Mouse (Mus musculus): ENCODE results near the gene Copz2. TPM values are rescaled to one million over a fixed set of nuclear protein-coding genes. Genes with fewer than 3 reads are reported as not detected.
A peak's percentile ranks its signal among the peaks of the same experiment; 100 is the strongest.
"Not testable (repeated sequence)": the region's sequence is repeated elsewhere in the genome, so short reads cannot be mapped to it uniquely, and the experiment has no call there.

Gene Copz2
- 22.2 and 27.4 TPM in 2 replicates for polyA plus RNA-seq (2015; fragmentation: Nextera tagmentation; extraction: Ambion mirVana)

- Histone ChIP-seq H3K4me3 (ENCODE audit: low read length) (peak within 1 kb of the TSS; percentile 45), H3K4me1 (ENCODE audit: control insufficient read depth, insufficient read depth, low read depth, low read length) (peaks cover 6% of the 10 kb centered on the region), H3K27me3 (replicated peaks; ENCODE audit: control insufficient read depth, insufficient read depth, low read length) (peaks cover 7% of the 10 kb centered on the region; the same call in 1 of the 2 replicates), H3K9me3 (ENCODE audit: control insufficient read depth, low read length) (no peaks in the 10 kb centered on the region), H3K4me2 (ENCODE audit: low read length) (peak within 1 kb of the TSS; percentile 75), H3K27ac (ENCODE audit: low read depth, low read length) (no peak within 1 kb of the TSS), H3K9ac (ENCODE audit: low read depth, low read length) (peak within 1 kb of the TSS; percentile 58), H3K36me3 (ENCODE audit: control insufficient read depth, insufficient read depth, low read length) (no peaks in the 10 kb centered on the region)
- under 1% methylated on average over 60 of the region's 60 CpGs for WGBS
- peak; percentile 60 for ATAC-seq
These were observed at the start of gene Copz2 for GRCm38 (mm10) chr11:96849681-96850467. TSS of gene Copz2 (plus strand) at chr11:96849870.

GRCm38 (mm10) chr11:96805606-96806005, 44.1 kb upstream of the Copz2 start:
- no peak overlapping the region for H3K9ac ChIP-seq (ENCODE audit: low read depth, low read length)
- ATAC-seq = no peak
- H3K27ac ChIP-seq (ENCODE audit: low read depth, low read length) = no peak overlapping the region
- H3K36me3 ChIP-seq (ENCODE audit: control insufficient read depth, insufficient read depth, low read length) = peaks cover 38% of the 10 kb centered on the region
- no peaks in the 10 kb centered on the region for H3K9me3 ChIP-seq (ENCODE audit: control insufficient read depth, low read length)
- 92% methylated on average over 5 of the region's 5 CpGs for WGBS
- no peaks in the 10 kb centered on the region for H3K4me1 ChIP-seq (ENCODE audit: control insufficient read depth, insufficient read depth, low read depth, low read length)
- no peaks in the 10 kb centered on the region for H3K27me3 ChIP-seq (replicated peaks; ENCODE audit: control insufficient read depth, insufficient read depth, low read length)
- no peak overlapping the region for H3K4me2 ChIP-seq (ENCODE audit: low read length)
- no peak overlapping the region for H3K4me3 ChIP-seq (ENCODE audit: low read length)

DNA sequence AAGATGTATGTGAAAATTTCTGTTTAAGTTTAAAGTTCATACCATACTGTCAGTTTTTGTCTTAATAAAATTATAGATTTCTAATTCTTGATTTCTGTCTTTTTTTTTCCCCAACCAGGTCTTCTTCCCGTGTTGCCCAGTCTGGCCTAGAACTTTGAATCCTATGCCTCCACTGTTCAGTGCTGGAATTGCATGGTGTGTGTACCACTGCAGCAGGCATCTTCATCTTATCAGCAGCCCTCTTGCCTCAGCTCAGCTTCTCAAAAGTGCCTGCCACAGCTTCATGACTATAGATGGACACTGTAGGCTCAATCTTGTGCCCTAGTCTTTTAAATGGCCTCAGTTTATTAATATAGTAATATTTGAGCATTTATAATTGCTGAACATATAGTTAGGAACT, 41.6 kb upstream of the Copz2 start:
- H3K27me3 ChIP-seq (replicated peaks; ENCODE audit: control insufficient read depth, insufficient read depth, low read length) = no peaks in the 10 kb centered on the region
- WGBS = 64% methylated on average over 1 of the region's 1 CpGs
- no peaks in the 10 kb centered on the region for H3K9me3 ChIP-seq (ENCODE audit: control insufficient read depth, low read length)
- H3K4me2 ChIP-seq (ENCODE audit: low read length) = no peak overlapping the region
- H3K27ac ChIP-seq (ENCODE audit: low read depth, low read length) = no peak overlapping the region
- H3K4me1 ChIP-seq (ENCODE audit: control insufficient read depth, insufficient read depth, low read depth, low read length) = no peaks in the 10 kb centered on the region
- H3K9ac ChIP-seq (ENCODE audit: low read depth, low read length) = no peak overlapping the region
- H3K36me3 ChIP-seq (ENCODE audit: control insufficient read depth, insufficient read depth, low read length) = peaks cover 43% of the 10 kb centered on the region
- H3K4me3 ChIP-seq (ENCODE audit: low read length) = no peak overlapping the region
- no peak for ATAC-seq

DNA sequence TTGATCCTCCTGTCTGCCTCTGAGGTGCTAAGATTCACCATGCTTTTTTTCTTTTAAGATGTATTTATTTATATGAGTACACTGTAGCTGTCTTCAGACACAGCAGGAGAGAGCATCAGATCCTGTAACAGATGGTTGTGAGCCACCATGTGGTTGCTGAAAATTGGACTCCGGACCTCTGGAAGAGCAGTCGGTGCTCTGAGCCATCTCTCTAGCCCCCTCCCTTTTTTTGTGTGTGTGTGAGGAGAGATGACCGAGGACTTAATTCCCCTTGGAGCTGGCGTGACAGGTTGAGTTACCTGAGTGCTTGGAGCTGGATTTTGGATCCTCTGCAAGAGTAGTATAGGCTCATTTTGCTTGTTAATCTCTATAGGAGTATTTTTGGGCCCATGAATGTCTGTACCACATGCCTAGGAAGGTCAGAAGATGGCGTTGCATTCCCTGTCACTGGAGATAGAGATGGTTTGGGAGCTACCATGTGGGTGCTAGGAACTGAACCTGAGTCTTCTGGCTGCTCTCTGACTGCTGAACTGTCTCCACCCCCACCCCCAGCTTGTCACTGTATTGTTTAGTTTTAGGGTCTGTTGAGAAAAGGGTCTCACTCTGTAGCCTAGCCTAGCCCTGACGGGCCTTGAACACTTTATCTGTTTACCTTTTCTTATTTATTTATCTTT, 40.0 kb upstream of the Copz2 start:
- 0 out of 2 replicates have a peak, but pooled peaks have one; percentile 17 for ATAC-seq
- Histone ChIP-seq H3K9ac (ENCODE audit: low read depth, low read length) (no peak overlapping the region), H3K4me1 (ENCODE audit: control insufficient read depth, insufficient read depth, low read depth, low read length) (no peaks in the 10 kb centered on the region), H3K36me3 (ENCODE audit: control insufficient read depth, insufficient read depth, low read length) (peaks cover 35% of the 10 kb centered on the region), H3K4me3 (ENCODE audit: low read length) (no peak overlapping the region), H3K27me3 (replicated peaks; ENCODE audit: control insufficient read depth, insufficient read depth, low read length) (no peaks in the 10 kb centered on the region), H3K4me2 (ENCODE audit: low read length) (no peak overlapping the region), H3K27ac (ENCODE audit: low read depth, low read length) (no peak overlapping the region), H3K9me3 (ENCODE audit: control insufficient read depth, low read length) (no peaks in the 10 kb centered on the region)
- WGBS = 84% methylated on average over 6 of the region's 6 CpGs

DNA sequence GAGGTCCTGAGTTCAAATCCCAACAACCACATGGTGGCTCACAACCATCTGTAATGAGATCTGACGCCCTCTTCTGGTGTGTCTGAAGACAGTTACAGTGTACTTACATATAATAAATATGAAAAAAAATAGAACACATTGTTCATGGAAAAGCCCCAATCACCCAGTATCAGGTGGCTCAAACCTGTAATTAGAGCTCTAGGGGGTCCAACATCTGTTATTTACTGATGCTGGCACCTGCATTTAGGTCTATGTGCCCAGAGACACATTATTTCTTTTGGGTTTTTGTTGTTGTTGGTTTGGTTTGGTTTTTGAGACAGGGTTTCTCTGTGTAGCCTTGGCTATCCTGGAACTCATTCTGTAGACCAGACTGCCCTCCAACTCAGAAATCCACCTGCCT, 38.5 kb upstream of the Copz2 start:
- H3K36me3 ChIP-seq (ENCODE audit: control insufficient read depth, insufficient read depth, low read length) = peaks cover 33% of the 10 kb centered on the region
- H3K4me1 ChIP-seq (ENCODE audit: control insufficient read depth, insufficient read depth, low read depth, low read length); H3K4me3 ChIP-seq (ENCODE audit: low read length); H3K27ac ChIP-seq (ENCODE audit: low read depth, low read length); H3K4me2 ChIP-seq (ENCODE audit: low read length); H3K9me3 ChIP-seq (ENCODE audit: control insufficient read depth, low read length); H3K9ac ChIP-seq (ENCODE audit: low read depth, low read length); H3K27me3 ChIP-seq (replicated peaks; ENCODE audit: control insufficient read depth, insufficient read depth, low read length); ATAC-seq: not testable (repeated sequence)
- 85% methylated on average over 1 of the region's 1 CpGs for WGBS

DNA sequence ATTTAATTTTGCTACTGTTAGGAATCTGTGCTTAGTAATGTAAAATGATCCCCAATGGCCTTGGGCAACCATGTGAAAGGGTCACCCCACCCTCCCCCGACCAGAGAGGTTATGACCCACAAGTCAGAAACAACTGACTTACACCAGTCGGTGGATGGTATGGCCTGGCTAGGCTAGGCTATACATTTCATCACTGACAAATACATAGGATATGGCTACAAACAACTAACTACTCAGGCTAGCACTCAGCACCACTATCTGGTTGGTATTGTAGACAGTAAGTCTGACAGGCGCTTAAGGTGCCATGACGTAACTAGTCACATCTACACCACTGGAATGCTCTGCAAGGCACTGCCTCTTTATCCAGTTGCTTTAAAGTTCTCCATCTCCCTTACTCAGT, 36.2 kb upstream of the Copz2 start:
- H3K27me3 ChIP-seq (replicated peaks; ENCODE audit: control insufficient read depth, insufficient read depth, low read length) = no peaks in the 10 kb centered on the region
- 88% methylated on average over 4 of the region's 4 CpGs for WGBS
- no peak overlapping the region for H3K4me2 ChIP-seq (ENCODE audit: low read length)
- peaks cover 41% of the 10 kb centered on the region for H3K36me3 ChIP-seq (ENCODE audit: control insufficient read depth, insufficient read depth, low read length)
- H3K9ac ChIP-seq (ENCODE audit: low read depth, low read length) = no peak overlapping the region
- H3K27ac ChIP-seq (ENCODE audit: low read depth, low read length) = no peak overlapping the region
- no peaks in the 10 kb centered on the region for H3K9me3 ChIP-seq (ENCODE audit: control insufficient read depth, low read length)
- no peak overlapping the region for H3K4me3 ChIP-seq (ENCODE audit: low read length)
- no peak for ATAC-seq
- no peaks in the 10 kb centered on the region for H3K4me1 ChIP-seq (ENCODE audit: control insufficient read depth, insufficient read depth, low read depth, low read length)

- WGBS = 90% methylated on average over 5 of the region's 5 CpGs
- no peaks in the 10 kb centered on the region for H3K9me3 ChIP-seq (ENCODE audit: control insufficient read depth, low read length)
- H3K27ac ChIP-seq (ENCODE audit: low read depth, low read length) = no peak overlapping the region
- H3K4me1 ChIP-seq (ENCODE audit: control insufficient read depth, insufficient read depth, low read depth, low read length) = no peaks in the 10 kb centered on the region
- no peak overlapping the region for H3K4me3 ChIP-seq (ENCODE audit: low read length)
- H3K36me3 ChIP-seq (ENCODE audit: control insufficient read depth, insufficient read depth, low read length) = peaks cover 40% of the 10 kb centered on the region
- no peaks in the 10 kb centered on the region for H3K27me3 ChIP-seq (replicated peaks; ENCODE audit: control insufficient read depth, insufficient read depth, low read length)
- H3K4me2 ChIP-seq (ENCODE audit: low read length) = no peak overlapping the region
- ATAC-seq = no peak
- no peak overlapping the region for H3K9ac ChIP-seq (ENCODE audit: low read depth, low read length)
These were observed 35.8 kb upstream of the Copz2 start for GRCm38 (mm10) chr11:96813920-96814319.

DNA sequence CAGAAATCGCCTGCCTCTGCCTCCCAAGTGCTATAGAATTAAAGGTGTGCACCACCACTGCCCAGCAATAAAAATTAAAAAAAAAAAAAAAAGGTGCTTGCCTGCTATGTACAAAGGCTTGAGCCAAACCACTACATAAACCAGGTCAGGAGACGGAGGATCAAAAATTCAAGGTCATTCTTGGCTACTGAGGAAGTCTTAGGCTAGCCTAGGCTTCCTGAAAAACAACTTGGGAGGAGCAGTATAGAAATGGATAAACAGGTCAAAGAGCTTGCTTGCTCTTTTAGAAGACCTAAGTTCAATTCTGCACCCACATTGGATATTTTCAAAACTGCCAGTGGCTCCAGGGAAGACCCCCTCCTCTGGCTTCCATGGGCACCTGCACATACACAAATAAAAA, 35.2 kb upstream of the Copz2 start:
- 95% methylated on average over 2 of the region's 2 CpGs for WGBS
- Histone ChIP-seq H3K27ac (ENCODE audit: low read depth, low read length) (no peak overlapping the region), H3K9ac (ENCODE audit: low read depth, low read length) (no peak overlapping the region), H3K9me3 (ENCODE audit: control insufficient read depth, low read length) (no peaks in the 10 kb centered on the region), H3K4me3 (ENCODE audit: low read length) (no peak overlapping the region), H3K4me1 (ENCODE audit: control insufficient read depth, insufficient read depth, low read depth, low read length) (no peaks in the 10 kb centered on the region), H3K36me3 (ENCODE audit: control insufficient read depth, insufficient read depth, low read length) (peaks cover 41% of the 10 kb centered on the region), H3K4me2 (ENCODE audit: low read length) (no peak overlapping the region), H3K27me3 (replicated peaks; ENCODE audit: control insufficient read depth, insufficient read depth, low read length) (no peaks in the 10 kb centered on the region)
- no peak for ATAC-seq

- no peak overlapping the region for H3K4me2 ChIP-seq (ENCODE audit: low read length)
- H3K27ac ChIP-seq (ENCODE audit: low read depth, low read length) = no peak overlapping the region
- ATAC-seq = no peak
- H3K4me3 ChIP-seq (ENCODE audit: low read length) = no peak overlapping the region
- H3K36me3 ChIP-seq (ENCODE audit: control insufficient read depth, insufficient read depth, low read length) = peaks cover 49% of the 10 kb centered on the region
- H3K9me3 ChIP-seq (ENCODE audit: control insufficient read depth, low read length) = no peaks in the 10 kb centered on the region
- WGBS = 94% methylated on average over 2 of the region's 2 CpGs
- H3K9ac ChIP-seq (ENCODE audit: low read depth, low read length) = no peak overlapping the region
- no peaks in the 10 kb centered on the region for H3K27me3 ChIP-seq (replicated peaks; ENCODE audit: control insufficient read depth, insufficient read depth, low read length)
- H3K4me1 ChIP-seq (ENCODE audit: control insufficient read depth, insufficient read depth, low read depth, low read length) = no peaks in the 10 kb centered on the region
These were observed 33.8 kb upstream of the Copz2 start for GRCm38 (mm10) chr11:96815895-96816294.

Data from hindbrain, embryonic 16.5 days (tissue).